Mouse (Mus musculus): ENCODE results near the gene Dop1a. TPM values are rescaled to one million over a fixed set of nuclear protein-coding genes. Genes with fewer than 3 reads are reported as not detected.

Dop1a gene
- polyA plus RNA-seq, 1 experiment from 2014 or later: 9.2 TPM

DNA sequence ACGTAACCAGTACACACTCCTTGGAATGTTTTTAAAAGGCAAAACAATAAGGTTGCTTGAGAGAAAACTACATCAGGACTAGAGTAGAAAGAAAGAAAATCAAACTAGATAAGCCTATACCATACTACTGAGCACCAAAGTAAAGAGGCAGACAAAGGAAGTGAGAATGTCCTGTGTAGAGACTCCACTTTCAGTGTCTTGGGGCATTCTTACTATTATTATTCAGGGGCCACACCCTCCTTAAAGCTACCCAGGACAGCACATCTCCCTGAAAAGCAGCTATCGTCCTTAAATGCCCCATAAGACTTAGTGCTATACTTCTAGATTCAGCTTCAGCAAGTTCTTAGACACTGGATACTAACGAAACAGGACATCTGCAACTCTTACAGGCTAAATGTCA lies 13.3 kb upstream of the Dop1a start:
- Histone ChIP-seq H3K36me3 (replicated peaks) (no peaks in the 10 kb centered on the region), H3K27ac (no peak overlapping the region), H3K9me3 (no peaks in the 10 kb centered on the region), H3K27me3 (ENCODE audit: poor library complexity, severe bottlenecking) (peaks cover 20% of the 10 kb centered on the region), H3K4me3 (no peak overlapping the region), H3K4me1 (peaks cover 22% of the 10 kb centered on the region)
- WGBS: 83% methylated on average over 3 of the region's 3 CpGs
- no peak for DNase-seq (ENCODE audit: extremely low spot score, low spot score)

DNA sequence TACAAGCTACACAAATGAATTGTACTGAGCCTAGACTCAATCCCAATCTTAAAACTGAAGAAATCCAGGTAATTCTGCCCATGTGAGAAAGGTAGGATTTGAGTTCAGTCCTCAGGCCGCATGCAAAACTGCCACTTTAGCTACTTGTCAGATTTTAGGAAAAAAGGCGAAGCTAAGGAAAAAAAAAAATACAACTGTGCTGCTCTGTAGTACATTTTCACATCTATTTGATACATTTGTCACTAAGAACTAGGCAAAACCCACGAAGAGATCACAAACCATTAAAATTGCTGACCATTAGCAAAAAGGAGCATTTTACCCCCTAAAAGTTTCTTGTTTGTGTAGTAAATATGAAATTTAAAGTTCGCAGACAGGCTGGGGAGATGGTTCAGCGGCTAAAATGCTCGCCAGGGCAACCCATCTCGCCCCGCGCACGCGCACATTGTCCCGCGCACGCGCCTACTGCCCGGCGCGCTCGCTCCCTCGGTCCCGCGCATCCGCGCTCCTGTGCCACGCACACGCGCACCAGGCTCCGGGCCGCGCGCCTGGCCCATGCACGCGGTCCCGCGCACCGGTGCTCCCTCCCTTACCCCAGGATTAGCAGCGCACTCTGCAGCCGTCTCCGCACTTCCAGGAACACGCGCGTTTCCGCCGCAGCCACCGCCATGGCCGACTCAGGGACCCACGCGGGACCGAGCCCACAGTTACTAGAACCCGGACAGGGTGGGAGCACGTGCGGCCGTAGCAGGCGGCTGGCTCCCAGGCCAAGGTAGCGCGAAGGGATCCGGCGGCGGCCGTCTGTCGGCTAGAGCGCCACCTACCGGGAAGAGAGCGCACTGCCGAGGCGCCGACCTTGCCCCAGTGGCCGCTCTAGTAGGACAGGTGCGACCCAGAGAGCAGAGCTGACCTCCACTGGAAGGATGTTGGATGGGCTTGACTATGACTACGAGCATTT lies 2.5 kb upstream of the Dop1a start, which contains the start of gene Ube2cbp:
TSS of gene Ube2cbp (minus strand) at position 800 of the 955 bp plus-strand sequence.
- WGBS: 2% methylated on average over 70 of the region's 70 CpGs
- H3K27me3 ChIP-seq (ENCODE audit: poor library complexity, severe bottlenecking): peaks cover 20% of the 10 kb centered on the region
- H3K9me3 ChIP-seq: no peaks in the 10 kb centered on the region
- H3K36me3 ChIP-seq (replicated peaks): no peaks in the 10 kb centered on the region
- DNase-seq (ENCODE audit: extremely low spot score, low spot score): peak; percentile 82
- H3K4me3 ChIP-seq: peak within 1 kb of the TSS; percentile 70
- H3K27ac ChIP-seq: peak within 1 kb of the TSS; percentile 95
- peaks cover 13% of the 10 kb centered on the region for H3K4me1 ChIP-seq

DNA sequence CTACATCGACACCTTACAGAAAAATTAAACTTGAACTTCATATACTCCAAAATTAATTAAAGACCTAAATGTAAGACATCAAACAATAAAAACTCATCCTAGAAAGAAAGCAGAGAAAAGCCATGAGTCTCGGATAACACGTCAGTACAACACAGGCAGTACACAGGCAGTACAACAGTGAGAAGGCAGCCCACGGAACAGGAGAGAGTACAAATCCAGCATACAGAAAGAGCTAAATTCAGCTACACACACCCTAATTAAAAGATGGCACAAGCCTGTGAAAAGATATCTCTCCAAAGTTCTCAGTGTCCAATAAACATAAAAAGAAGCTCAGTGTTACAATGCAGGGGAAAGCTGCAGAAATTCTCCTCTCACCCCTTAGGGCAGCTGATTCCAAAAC lies 9.0 kb downstream of the Dop1a start:
- 87% methylated on average over 4 of the region's 4 CpGs for WGBS
- DNase-seq (ENCODE audit: extremely low spot score, low spot score): no peak
- no peak overlapping the region for H3K27ac ChIP-seq
- H3K4me1 ChIP-seq: peaks cover 6% of the 10 kb centered on the region; the same call in 1 of the 2 replicates
- H3K27me3 ChIP-seq (ENCODE audit: poor library complexity, severe bottlenecking): no peaks in the 10 kb centered on the region
- no peak overlapping the region for H3K4me3 ChIP-seq
- H3K36me3 ChIP-seq (replicated peaks): no peaks in the 10 kb centered on the region
- no peaks in the 10 kb centered on the region for H3K9me3 ChIP-seq

DNA sequence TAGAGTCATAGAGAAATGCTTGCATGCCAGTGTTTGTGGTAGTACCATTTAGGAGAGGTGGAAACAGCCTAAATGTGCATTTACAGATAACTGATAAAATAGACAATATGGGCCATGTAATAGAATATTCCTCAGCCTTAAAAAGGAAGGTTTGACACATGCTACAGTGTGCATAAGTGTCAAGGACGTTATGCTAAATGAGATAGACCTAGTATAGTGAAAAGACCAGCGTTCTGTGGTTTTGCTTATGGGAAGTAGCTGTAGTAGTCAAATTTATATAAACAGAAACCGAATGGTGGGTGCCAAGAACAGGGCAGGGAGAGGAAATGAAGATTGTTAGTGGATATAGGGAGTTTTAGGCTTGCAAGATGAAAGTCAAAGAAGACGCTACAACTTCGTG lies 9.8 kb downstream of the Dop1a start:
- H3K4me1 ChIP-seq: peaks cover 6% of the 10 kb centered on the region; the same call in 1 of the 2 replicates
- no peak overlapping the region for H3K27ac ChIP-seq
- H3K27me3 ChIP-seq (ENCODE audit: poor library complexity, severe bottlenecking): no peaks in the 10 kb centered on the region
- no peak for DNase-seq (ENCODE audit: extremely low spot score, low spot score)
- WGBS: 84% methylated on average over 5 of the region's 5 CpGs
- H3K9me3 ChIP-seq: no peaks in the 10 kb centered on the region
- no peak overlapping the region for H3K4me3 ChIP-seq
- H3K36me3 ChIP-seq (replicated peaks): no peaks in the 10 kb centered on the region

DNA sequence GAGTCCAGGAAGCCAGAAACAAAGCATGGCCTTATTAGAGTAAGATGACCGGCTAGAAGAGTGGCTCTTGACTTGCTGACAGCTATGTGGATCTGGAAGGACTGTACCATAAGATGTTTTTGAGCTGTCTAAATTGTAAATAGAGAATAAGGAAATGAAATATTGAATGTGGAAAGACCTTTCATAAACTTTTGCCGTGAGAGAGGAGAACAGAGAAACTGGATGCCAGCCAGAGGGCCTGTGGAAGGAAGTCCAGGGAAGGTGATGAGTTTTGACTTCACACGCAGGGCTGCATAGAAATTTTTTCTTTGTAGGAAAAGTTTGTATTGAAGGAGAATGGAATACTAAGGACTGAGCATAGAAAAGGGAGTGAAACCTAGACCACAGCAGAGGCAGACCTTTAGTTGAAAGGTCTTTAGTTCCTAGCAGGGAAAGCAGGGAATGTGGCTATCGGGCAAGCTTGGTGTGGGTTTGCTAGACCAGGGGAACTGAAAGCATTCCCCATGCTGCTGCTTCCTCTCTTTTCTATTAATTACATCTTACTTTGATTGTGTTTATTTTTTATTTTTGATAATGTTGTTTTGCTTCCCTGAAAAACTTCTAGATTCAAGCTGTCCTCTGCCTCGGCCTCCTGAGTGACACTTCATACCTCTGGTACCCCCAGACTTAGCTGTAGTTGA lies 11.6 kb downstream of the Dop1a start:
- no peaks in the 10 kb centered on the region for H3K27me3 ChIP-seq (ENCODE audit: poor library complexity, severe bottlenecking)
- WGBS: 90% methylated on average over 5 of the region's 5 CpGs
- H3K9me3 ChIP-seq: no peaks in the 10 kb centered on the region
- no peak overlapping the region for H3K4me3 ChIP-seq
- no peaks in the 10 kb centered on the region for H3K36me3 ChIP-seq (replicated peaks)
- DNase-seq (ENCODE audit: extremely low spot score, low spot score): no peak
- H3K27ac ChIP-seq: no peak overlapping the region
- no peaks in the 10 kb centered on the region for H3K4me1 ChIP-seq

DNA sequence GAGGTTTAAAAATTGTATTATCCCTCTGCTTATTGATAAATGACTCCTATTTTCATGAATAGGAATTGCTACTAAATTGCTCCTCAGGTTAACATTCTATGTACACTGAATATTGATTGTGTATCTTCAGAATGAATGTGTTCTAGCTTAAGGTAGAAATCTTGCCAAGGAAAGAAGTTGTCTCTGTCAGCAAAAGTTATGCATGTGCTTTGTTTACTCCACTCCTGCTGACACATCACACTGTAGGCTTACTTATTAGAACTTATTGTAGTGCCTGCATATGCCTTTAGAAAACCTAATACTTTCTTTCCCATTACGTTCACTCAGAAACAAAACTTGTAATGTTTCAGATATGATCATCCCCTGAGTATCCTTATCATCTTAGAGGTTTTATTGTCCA lies 15.3 kb downstream of the Dop1a start:
- no peaks in the 10 kb centered on the region for H3K27me3 ChIP-seq (ENCODE audit: poor library complexity, severe bottlenecking)
- H3K4me3 ChIP-seq: no peak overlapping the region
- H3K36me3 ChIP-seq (replicated peaks): no peaks in the 10 kb centered on the region
- DNase-seq (ENCODE audit: extremely low spot score, low spot score): no peak
- H3K27ac ChIP-seq: no peak overlapping the region
- WGBS: 85% methylated on average over 1 of the region's 1 CpGs
- no peaks in the 10 kb centered on the region for H3K4me1 ChIP-seq
- H3K9me3 ChIP-seq: no peaks in the 10 kb centered on the region

DNA sequence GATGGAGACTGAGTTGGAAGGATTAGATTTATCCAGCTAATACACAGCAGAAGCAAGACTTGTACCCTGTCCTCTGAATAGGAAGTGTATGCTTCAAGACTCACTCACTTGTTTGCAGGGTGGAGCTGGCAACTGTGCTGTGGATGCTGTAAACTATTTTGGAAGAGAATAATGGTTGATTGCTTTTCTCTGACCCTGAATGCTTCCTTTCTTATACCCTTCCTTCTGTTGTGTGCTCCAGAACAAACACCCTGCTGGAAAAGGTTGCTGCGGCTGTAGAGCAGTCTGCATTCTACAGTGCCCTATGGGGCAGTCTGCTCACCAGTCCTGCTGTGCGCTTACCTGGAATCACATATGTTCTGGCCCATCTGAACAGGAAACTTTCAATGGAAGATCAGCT lies 24.8 kb downstream of the Dop1a start:
- H3K27me3 ChIP-seq (ENCODE audit: poor library complexity, severe bottlenecking): no peaks in the 10 kb centered on the region
- H3K36me3 ChIP-seq (replicated peaks): no peaks in the 10 kb centered on the region
- no peaks in the 10 kb centered on the region for H3K9me3 ChIP-seq
- no peaks in the 10 kb centered on the region for H3K4me1 ChIP-seq
- WGBS: 84% methylated on average over 2 of the region's 2 CpGs
- no peak for DNase-seq (ENCODE audit: extremely low spot score, low spot score)
- no peak overlapping the region for H3K4me3 ChIP-seq
- no peak overlapping the region for H3K27ac ChIP-seq

DNA sequence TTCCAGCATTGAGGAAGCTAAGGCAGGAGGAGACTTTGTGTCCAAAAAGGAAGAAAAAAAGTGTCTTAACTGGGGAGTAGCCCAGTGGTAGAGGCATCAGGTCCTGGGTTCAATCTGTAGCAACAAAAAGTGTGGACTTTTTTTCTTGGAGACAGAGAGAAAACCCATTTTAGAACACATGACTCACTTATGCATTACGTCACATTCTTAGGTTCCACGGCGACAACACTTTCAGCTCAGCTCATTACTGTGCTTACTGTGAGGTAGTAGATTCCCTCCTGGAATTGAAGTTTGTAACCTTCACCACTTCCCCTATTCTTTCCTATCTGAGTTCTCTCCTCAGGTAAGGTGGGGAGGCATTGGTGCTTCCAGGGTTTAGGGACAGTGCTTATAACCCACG lies 29.3 kb downstream of the Dop1a start:
- DNase-seq (ENCODE audit: extremely low spot score, low spot score): no peak
- H3K27me3 ChIP-seq (ENCODE audit: poor library complexity, severe bottlenecking): no peaks in the 10 kb centered on the region
- H3K4me3 ChIP-seq: no peak overlapping the region
- WGBS: 96% methylated on average over 4 of the region's 4 CpGs
- no peaks in the 10 kb centered on the region for H3K4me1 ChIP-seq
- H3K9me3 ChIP-seq: no peaks in the 10 kb centered on the region
- H3K36me3 ChIP-seq (replicated peaks): 0 out of 2 replicates have a peak, but pooled peaks cover 2% of the 10 kb centered on the region
- H3K27ac ChIP-seq: no peak overlapping the region

DNA sequence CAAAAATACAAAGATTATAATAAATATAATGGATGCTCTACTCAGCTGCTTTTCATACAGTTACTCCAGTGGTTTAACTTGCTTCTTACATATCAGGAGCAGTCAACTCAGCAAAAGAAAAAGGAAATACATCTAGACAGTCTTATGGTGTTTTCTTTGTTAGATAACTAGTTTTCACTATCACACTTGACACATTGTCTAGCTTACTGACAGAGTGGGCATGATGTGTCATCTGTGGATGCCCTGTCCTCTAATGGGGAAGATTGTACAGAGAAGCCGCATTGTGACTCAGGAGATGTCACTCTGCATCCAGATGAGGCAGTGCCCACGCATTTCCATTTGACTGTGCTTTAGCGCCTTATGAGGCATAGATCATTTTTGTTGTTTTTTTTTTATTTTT lies 32.1 kb downstream of the Dop1a start:
- 94% methylated on average over 3 of the region's 3 CpGs for WGBS

DNA sequence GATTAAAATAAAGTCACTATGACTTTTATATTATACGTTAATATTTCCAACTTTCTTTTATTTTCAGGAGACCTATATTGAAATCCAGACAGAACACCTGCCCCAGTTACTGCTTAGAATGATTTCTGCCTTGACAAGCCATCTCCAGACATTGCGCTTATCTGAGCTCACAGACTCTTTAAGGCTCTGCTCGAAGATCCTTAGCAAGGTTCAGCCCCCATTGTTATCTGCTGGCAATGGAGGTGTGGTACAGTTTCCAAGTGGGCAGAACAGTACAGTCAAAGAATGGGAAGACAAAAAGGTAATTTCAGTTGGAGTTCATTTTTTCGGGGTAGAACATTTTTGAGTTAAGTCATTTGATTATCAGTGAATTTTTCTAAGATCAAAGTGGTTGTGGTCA lies 40.5 kb downstream of the Dop1a start:
- no peak for DNase-seq (ENCODE audit: extremely low spot score, low spot score)
- Histone ChIP-seq H3K27ac (no peak overlapping the region), H3K27me3 (ENCODE audit: poor library complexity, severe bottlenecking) (no peaks in the 10 kb centered on the region), H3K4me1 (no peaks in the 10 kb centered on the region), H3K4me3 (no peak overlapping the region), H3K36me3 (replicated peaks) (no peaks in the 10 kb centered on the region), H3K9me3 (no peaks in the 10 kb centered on the region)
- 91% methylated on average over 4 of the region's 4 CpGs for WGBS

More for the DNA sequence above, 32.1 kb downstream of the Dop1a start:
- no peak overlapping the region for H3K4me3 ChIP-seq
- H3K4me1 ChIP-seq: no peaks in the 10 kb centered on the region
- H3K9me3 ChIP-seq: no peaks in the 10 kb centered on the region
- H3K27ac ChIP-seq: no peak overlapping the region
- DNase-seq (ENCODE audit: extremely low spot score, low spot score): no peak
- no peaks in the 10 kb centered on the region for H3K27me3 ChIP-seq (ENCODE audit: poor library complexity, severe bottlenecking)
- 0 out of 2 replicates have a peak, but pooled peaks cover 2% of the 10 kb centered on the region for H3K36me3 ChIP-seq (replicated peaks)

DNA sequence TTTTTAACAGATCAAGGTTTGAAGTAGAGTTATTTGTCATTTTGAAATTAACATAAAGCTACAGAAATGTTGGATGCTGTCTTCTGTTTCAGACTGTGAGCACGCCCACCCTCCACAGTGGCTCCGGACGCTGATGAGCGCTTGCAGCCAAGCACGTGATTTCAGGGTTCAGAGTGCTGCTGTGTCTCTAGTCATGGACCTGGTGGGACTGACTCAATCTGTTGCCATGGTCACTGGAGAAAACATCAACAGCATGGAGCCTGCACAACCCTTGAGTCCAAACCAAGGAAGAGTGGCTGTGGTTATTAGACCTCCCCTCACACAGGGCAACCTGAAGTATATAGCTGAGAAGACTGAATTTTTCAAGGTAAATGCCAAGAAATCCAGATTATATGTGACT lies 46.8 kb downstream of the Dop1a start:
- no peaks in the 10 kb centered on the region for H3K9me3 ChIP-seq
- 89% methylated on average over 5 of the region's 5 CpGs for WGBS
- no peak for DNase-seq (ENCODE audit: extremely low spot score, low spot score)
- H3K36me3 ChIP-seq (replicated peaks): peaks cover 12% of the 10 kb centered on the region
- no peak overlapping the region for H3K4me3 ChIP-seq
- H3K27me3 ChIP-seq (ENCODE audit: poor library complexity, severe bottlenecking): no peaks in the 10 kb centered on the region
- H3K4me1 ChIP-seq: no peaks in the 10 kb centered on the region
- H3K27ac ChIP-seq: no peak overlapping the region

DNA sequence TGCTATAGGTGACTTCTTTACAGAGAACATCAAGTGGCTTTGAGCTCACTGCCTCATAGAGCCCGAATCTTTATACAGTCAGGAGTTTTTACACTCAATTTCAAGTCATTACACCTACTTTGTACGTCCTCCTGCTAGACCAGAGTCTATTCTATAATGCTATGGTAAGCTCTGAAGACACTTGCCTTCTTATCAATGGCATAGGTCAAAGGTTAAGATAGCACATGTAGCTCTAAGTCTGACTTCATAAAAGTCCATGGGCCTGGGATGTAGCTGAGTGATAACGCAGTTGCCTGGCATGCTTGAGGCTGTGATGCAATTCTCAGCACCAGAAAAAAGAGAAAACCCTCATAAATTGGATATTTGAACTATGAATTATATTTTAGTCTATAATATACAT lies 47.4 kb downstream of the Dop1a start:
- Histone ChIP-seq H3K27me3 (ENCODE audit: poor library complexity, severe bottlenecking) (no peaks in the 10 kb centered on the region), H3K4me3 (no peak overlapping the region), H3K36me3 (replicated peaks) (peaks cover 12% of the 10 kb centered on the region), H3K9me3 (no peaks in the 10 kb centered on the region), H3K27ac (no peak overlapping the region), H3K4me1 (no peaks in the 10 kb centered on the region)
- WGBS: 89% methylated on average over 3 of the region's 3 CpGs
- no peak for DNase-seq (ENCODE audit: extremely low spot score, low spot score)

DNA sequence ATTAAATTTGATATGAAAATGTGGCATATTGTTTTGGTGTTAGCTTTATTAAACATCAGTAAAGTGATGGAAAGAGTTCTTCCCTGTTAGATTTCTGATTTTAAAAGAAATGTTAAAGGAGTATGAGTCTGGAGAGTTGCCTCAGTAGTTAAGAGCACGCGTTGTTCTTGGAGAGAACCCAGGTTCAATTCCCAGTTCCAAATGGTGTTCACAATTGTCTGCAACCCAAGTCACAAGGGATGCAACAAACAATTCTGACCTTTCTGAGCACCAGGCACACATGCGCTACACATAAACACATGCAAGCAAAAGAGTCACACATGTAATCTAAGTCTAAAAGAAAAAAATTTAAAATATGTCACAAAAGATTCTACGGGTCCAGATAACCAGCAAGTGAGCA lies 47.8 kb downstream of the Dop1a start:
- DNase-seq (ENCODE audit: extremely low spot score, low spot score): no peak
- Histone ChIP-seq H3K36me3 (replicated peaks) (peaks cover 12% of the 10 kb centered on the region), H3K9me3 (no peaks in the 10 kb centered on the region), H3K27ac (no peak overlapping the region), H3K4me3 (no peak overlapping the region), H3K27me3 (ENCODE audit: poor library complexity, severe bottlenecking) (no peaks in the 10 kb centered on the region), H3K4me1 (no peaks in the 10 kb centered on the region)
- WGBS: 96% methylated on average over 4 of the region's 4 CpGs

All from forebrain, embryonic 10.5 days (tissue).